Mouse (Mus musculus): ENCODE results near the gene Ssr4. TPM values are rescaled to one million over a fixed set of nuclear protein-coding genes. Genes with fewer than 3 reads are reported as not detected.
"Not testable (repeated sequence)": the region's sequence is repeated elsewhere in the genome, so short reads cannot be mapped to it uniquely, and the experiment has no call there.

Ssr4 gene
- 143 and 154 TPM in 2 replicates for polyA plus RNA-seq (2015; fragmentation: Nextera tagmentation; extraction: Ambion mirVana)

DNA sequence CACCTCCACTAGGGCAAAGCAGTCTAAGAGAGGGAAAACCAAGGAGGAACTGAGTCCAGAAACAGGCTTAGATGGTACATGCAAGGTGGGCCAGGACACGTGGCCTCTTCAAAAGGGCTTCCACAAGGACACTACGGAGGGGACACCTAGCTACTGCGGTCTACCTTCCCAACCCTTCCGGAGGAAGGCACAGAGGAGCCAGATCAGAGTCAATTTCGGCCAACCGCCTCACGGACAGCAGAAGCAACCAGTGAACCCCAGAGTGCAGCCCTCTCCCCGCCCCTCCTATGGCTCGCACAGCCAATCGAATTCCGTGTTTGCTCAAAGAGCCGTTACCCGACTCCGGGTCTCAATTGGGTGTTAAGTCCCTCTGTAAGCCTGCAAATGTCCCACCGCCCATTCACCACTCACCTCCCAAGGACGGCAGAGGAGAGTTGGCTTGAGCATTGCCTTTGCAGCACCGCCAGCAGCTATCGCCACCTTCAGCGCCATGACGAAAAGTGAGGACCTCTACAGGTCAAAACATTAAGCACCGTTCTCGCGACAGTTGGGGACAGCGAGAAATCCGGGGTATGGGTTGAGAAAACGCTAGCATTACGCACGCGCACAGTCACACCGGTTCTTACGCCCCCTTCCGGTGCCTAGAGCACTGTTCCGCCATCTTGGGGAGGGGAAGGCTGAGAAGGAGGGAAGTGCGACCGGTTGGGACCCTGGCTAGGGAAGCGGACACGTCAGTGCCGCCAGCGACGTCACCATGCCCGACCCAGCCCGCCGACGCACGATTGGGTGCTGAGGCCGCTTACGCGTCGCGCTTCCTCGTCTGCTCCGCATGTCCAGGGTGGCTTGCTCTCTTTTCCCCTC lies at the start of gene Ssr4, which contains the start of gene Idh3g:
Gene Ssr4 (plus strand): TSS at position 665 of the 861 bp plus-strand sequence.
Gene Idh3g (minus strand): TSS at position 534 of the 861 bp plus-strand sequence.
- no peaks in the 10 kb centered on the region for H3K9me3 ChIP-seq
- 20% methylated on average over 48 of the region's 52 CpGs for WGBS
- H3K4me2 ChIP-seq: peak within 1 kb of the TSS; percentile 59
- peak within 1 kb of the TSS; percentile 64 for H3K4me3 ChIP-seq
- peaks cover 4% of the 10 kb centered on the region; the same call in 1 of the 2 replicates for H3K36me3 ChIP-seq
- peak within 1 kb of the TSS; percentile 91 for H3K27ac ChIP-seq (replicated peaks)
- no peaks in the 10 kb centered on the region for H3K27me3 ChIP-seq
- H3K9ac ChIP-seq: peak within 1 kb of the TSS; percentile 78
- H3K4me1 ChIP-seq (replicated peaks): peaks cover 26% of the 10 kb centered on the region
- ATAC-seq (ENCODE audit: low FRiP score, low read depth): peak; percentile 98

DNA sequence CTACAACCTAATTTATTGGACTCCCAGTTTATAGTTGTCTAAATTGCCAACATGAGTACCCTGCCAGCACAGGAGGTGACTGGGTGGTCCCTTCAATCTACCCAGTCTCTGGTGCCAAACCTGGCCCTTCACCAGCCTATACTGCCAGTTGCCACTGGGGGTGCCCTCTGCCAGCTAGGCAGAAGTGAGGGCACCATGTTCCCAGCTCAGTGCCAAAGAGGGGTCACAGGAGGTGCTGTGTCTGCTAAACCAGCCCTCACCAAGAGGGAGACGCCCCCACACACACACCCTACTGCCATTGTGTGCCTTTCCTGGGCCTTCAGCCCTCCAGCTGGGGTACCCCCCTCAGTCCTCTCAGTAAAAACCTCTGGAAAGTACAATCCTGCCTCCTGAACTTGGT lies 48.7 kb upstream of the Ssr4 start:
- WGBS: 75% methylated on average over 1 of the region's 1 CpGs
- Histone ChIP-seq H3K9ac (no peak overlapping the region), H3K4me2 (no peak overlapping the region), H3K27ac (replicated peaks) (no peak overlapping the region), H3K27me3 (no peaks in the 10 kb centered on the region), H3K4me1 (replicated peaks) (no peaks in the 10 kb centered on the region), H3K36me3 (no peaks in the 10 kb centered on the region), H3K9me3 (no peaks in the 10 kb centered on the region), H3K4me3 (no peak overlapping the region)
- ATAC-seq (ENCODE audit: low FRiP score, low read depth): no peak

DNA sequence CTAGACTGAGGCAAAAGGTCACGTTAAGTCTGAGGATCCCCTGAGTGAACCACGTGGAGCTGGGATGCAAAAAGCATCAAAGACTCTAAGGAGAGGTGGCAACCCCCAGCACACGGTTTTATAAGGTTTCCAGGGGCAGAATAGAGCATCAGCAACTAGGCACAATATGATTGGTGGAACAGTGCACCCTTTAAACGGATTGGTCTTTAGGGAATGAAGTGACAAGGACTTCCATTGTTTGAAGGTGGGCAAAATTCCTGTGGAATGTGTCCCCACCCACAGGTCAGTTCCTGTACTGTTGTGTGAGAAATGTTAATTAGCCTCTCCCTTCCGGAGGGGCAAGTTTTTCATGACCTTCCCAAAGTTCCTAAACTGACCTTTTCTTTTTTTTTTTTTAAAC lies 47.7 kb upstream of the Ssr4 start:
- no peaks in the 10 kb centered on the region for H3K4me1 ChIP-seq (replicated peaks)
- no peak for ATAC-seq (ENCODE audit: low FRiP score, low read depth)
- H3K36me3 ChIP-seq: no peaks in the 10 kb centered on the region
- H3K9me3 ChIP-seq: no peaks in the 10 kb centered on the region
- H3K27ac ChIP-seq (replicated peaks): no peak overlapping the region
- no peak overlapping the region for H3K9ac ChIP-seq
- no peaks in the 10 kb centered on the region for H3K27me3 ChIP-seq
- no peak overlapping the region for H3K4me3 ChIP-seq
- WGBS: 66% methylated on average over 5 of the region's 5 CpGs
- H3K4me2 ChIP-seq: no peak overlapping the region

DNA sequence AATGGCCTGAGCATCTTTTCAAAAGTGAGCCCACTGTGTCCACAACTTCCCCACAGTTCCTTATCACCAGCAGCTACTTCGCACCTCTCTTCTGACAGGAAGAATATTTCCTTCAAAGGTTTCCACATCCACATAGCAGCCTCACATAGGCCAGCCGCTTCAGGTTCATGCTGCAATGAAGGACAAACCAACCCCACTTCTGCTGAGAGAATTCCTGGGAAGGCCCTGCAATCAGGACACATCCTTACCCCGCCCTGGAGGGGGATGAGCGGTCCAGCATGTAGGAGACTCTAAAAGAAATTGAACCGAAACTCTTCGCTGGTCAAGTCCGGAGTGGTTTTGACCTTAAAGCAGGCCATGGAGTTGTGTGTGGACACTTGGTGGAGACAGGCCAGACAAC lies 47.0 kb upstream of the Ssr4 start:
- H3K27me3 ChIP-seq; ATAC-seq (ENCODE audit: low FRiP score, low read depth); H3K9ac ChIP-seq; H3K4me2 ChIP-seq; H3K4me3 ChIP-seq; H3K4me1 ChIP-seq (replicated peaks); H3K27ac ChIP-seq (replicated peaks); H3K9me3 ChIP-seq; H3K36me3 ChIP-seq: not testable (repeated sequence)
- WGBS: 95% methylated on average over 7 of the region's 7 CpGs

DNA sequence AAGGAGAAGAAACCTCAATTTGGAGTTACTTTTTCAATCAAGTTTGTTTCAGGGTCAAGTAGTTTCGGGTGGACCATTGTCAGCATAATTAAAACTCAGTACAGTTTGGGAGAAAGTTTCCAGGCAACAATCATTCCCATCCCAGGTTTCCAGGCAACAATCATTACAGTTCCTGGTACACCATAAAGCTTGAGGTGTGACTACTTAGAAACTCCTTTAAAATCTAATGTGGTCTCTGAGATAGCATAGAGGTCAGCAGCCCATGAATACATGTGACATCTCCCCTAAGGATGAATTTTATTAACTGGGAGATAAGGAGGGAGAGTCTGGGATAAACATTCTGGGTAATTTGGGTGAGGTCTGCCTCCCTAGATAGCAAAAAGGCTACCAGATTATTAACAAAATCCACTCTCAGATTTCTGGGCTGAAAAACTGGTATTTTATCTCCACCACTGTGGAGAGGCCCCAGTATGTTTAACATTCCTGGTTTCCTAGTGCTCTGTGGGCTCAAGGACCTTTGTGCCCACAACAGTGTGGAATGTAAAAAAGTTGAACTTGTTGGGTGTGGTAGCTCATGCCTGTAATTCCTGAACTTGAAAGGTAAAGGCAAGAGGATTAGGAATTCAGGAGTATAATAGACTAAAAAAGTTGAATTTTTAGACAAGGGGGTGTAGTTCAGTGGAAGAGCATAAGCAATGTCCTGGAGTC lies 41.9 kb upstream of the Ssr4 start:
- no peaks in the 10 kb centered on the region for H3K9me3 ChIP-seq
- WGBS: 86% methylated on average over 1 of the region's 1 CpGs

DNA sequence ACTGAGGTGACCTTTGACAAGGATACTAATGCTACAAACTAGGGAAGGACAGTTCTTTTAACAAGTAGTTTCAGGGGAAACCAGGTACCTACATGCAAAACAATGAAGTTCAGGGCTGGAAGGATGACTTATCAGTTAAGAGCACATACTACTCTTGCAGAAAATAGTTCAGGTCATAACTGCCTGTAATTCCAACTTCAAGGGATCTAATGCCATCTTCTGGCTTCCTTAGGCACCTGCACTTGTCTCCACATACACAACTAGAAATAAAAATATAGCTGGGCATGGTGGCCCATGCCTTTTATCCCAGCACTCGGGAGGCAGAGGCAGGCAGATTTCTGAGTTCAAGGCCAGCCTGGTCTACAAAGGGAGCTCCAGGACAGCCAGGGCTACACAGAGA lies 37.9 kb upstream of the Ssr4 start:
- H3K9me3 ChIP-seq: no peaks in the 10 kb centered on the region
- no peaks in the 10 kb centered on the region for H3K36me3 ChIP-seq
- ATAC-seq (ENCODE audit: low FRiP score, low read depth): no peak
- no peak overlapping the region for H3K27ac ChIP-seq (replicated peaks)
- no peak overlapping the region for H3K4me3 ChIP-seq
- H3K27me3 ChIP-seq: no peaks in the 10 kb centered on the region
- H3K4me2 ChIP-seq: no peak overlapping the region
- WGBS: 92% methylated on average over 1 of the region's 1 CpGs
- no peaks in the 10 kb centered on the region for H3K4me1 ChIP-seq (replicated peaks)
- H3K9ac ChIP-seq: no peak overlapping the region

More for the DNA sequence above, 41.9 kb upstream of the Ssr4 start:
- H3K27me3 ChIP-seq: no peaks in the 10 kb centered on the region
- H3K27ac ChIP-seq (replicated peaks): no peak overlapping the region
- no peak overlapping the region for H3K9ac ChIP-seq
- H3K4me2 ChIP-seq: no peak overlapping the region
- no peaks in the 10 kb centered on the region for H3K4me1 ChIP-seq (replicated peaks)
- no peak overlapping the region for H3K4me3 ChIP-seq
- ATAC-seq (ENCODE audit: low FRiP score, low read depth): no peak
- no peaks in the 10 kb centered on the region for H3K36me3 ChIP-seq

DNA sequence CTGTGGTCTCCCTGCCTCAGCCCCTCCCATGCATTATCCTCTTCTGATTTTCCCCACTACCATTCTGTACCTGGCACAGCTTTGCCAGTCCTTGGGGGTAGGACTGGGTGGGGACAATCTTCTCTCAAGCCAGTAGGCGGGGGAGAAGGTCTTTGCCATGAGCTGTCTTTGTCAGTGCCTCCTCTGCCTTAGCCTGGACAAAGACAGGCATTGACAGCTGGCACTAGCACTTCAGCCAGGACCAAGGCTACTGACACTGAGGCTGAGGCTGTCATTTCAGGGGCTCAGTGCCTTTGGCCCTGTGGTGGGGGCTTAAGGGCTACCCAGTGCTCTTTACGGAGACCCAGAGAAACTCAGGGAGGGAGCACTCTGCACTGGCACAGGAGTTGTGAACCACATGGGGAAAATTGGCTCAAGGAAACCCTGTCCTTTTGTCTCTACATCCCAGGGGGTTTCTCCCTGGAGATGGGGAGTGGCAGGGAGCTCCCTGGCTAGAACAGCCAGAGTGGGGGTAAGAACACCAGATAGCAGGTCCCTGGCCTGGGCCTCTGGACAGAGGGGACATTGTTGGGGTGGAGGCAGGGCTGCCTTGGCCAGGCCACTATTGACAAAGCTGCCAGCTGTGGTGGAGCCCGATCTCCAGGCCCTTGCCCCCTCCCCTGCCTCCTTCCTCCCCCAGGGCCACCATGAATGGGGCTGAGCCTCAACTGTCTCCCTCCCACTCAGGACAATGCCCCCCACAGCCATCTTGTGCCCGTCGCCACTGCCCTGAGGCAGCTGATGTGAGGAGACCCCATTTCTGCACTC lies 30.3 kb upstream of the Ssr4 start, which contains the start of gene Plxnb3:
Gene Plxnb3 (plus strand): TSS at position 757 of the 807 bp plus-strand sequence.
- H3K4me3 ChIP-seq: no peak within 1 kb of the TSS
- H3K36me3 ChIP-seq: no peaks in the 10 kb centered on the region
- H3K27ac ChIP-seq (replicated peaks): no peak within 1 kb of the TSS
- H3K4me2 ChIP-seq: no peak within 1 kb of the TSS
- ATAC-seq (ENCODE audit: low FRiP score, low read depth): no peak
- no peak within 1 kb of the TSS for H3K9ac ChIP-seq
- no peaks in the 10 kb centered on the region for H3K27me3 ChIP-seq
- no peaks in the 10 kb centered on the region for H3K9me3 ChIP-seq
- 56% methylated on average over 5 of the region's 5 CpGs for WGBS
- H3K4me1 ChIP-seq (replicated peaks): no peaks in the 10 kb centered on the region

DNA sequence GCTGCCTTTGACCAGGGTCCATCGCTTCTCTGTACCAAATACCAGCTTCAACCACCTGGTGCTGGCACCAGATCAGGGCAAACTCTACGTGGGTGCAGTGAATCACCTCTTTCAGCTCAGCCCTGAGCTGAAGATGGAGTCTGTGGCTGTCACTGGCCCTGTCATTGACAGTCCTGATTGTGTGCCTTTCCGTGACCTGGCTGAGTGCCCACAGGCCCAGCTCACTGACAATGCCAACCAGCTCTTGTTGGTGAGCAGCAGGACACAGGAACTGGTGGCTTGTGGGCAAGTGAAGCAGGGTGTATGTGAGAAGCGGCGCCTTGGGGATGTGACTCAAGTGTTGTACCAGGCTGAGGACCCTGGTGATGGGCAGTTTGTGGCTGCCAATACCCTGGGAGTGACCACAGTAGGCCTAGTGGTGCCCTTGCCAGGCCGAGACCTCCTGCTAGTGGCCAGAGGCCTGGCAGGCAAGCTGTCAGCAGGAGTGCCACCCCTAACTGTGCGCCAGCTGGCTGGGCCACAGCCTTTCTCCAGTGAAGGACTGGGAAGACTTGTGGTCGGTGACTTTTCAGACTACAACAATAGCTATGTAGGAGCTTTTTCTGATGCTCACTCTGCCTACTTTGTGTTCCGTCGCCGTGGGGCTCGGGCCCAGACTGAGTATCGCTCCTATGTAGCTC lies 28.1 kb upstream of the Ssr4 start:
- Histone ChIP-seq H3K27me3 (no peaks in the 10 kb centered on the region), H3K27ac (replicated peaks) (no peak overlapping the region), H3K36me3 (no peaks in the 10 kb centered on the region), H3K4me1 (replicated peaks) (no peaks in the 10 kb centered on the region), H3K4me3 (no peak overlapping the region), H3K4me2 (no peak overlapping the region), H3K9me3 (no peaks in the 10 kb centered on the region), H3K9ac (no peak overlapping the region)
- 78% methylated on average over 13 of the region's 13 CpGs for WGBS
- no peak for ATAC-seq (ENCODE audit: low FRiP score, low read depth)

DNA sequence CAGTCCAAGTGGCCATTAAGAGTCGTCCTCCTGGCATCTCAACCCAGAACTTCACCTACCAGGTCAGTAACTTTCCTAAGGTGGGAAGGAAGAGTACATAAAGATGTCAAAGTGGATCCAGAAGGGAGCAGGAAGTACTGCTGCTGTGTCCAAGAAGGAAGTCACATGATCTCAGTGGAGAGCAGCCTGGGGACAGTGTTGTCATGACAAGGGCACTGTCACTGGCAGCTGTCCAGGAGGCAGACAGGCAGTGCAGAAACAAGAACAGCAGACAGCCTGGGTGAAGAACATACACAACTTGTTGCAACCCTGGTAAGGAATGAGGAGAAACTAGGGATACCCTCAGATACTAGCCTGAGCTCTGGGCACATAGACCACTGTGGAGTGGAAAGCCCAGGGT lies 21.5 kb upstream of the Ssr4 start:
- H3K36me3 ChIP-seq: no peaks in the 10 kb centered on the region
- H3K4me3 ChIP-seq: no peak overlapping the region
- no peak overlapping the region for H3K9ac ChIP-seq
- no peaks in the 10 kb centered on the region for H3K27me3 ChIP-seq
- H3K4me2 ChIP-seq: no peak overlapping the region
- no peaks in the 10 kb centered on the region for H3K9me3 ChIP-seq
- no peak overlapping the region for H3K27ac ChIP-seq (replicated peaks)
- no peaks in the 10 kb centered on the region for H3K4me1 ChIP-seq (replicated peaks)
- WGBS: 78% methylated on average over 1 of the region's 1 CpGs
- no peak for ATAC-seq (ENCODE audit: low FRiP score, low read depth)

DNA sequence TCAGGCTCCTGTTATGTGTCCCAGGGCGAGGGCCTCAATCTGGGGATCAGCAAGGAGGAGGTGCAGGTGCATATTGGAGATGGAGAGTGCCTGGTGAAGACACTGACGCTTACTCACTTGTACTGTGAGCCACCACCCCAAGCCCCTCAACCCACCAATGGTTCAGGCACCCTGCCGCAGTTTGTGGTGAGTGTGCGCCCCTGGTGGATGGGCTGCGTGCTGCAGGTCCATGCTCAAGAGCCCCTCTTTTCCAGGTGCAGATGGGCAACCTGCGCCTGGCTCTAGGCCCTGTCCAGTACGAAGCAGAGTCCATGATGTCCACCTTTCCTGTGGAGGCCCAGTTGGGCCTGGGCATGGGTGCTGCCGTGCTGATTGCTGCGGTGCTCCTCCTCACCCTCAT lies 19.6 kb upstream of the Ssr4 start:
- no peaks in the 10 kb centered on the region for H3K9me3 ChIP-seq
- no peak overlapping the region for H3K4me3 ChIP-seq
- no peaks in the 10 kb centered on the region for H3K36me3 ChIP-seq
- H3K27me3 ChIP-seq: no peaks in the 10 kb centered on the region
- H3K9ac ChIP-seq: no peak overlapping the region
- H3K27ac ChIP-seq (replicated peaks): no peak overlapping the region
- no peak overlapping the region for H3K4me2 ChIP-seq
- 65% methylated on average over 9 of the region's 9 CpGs for WGBS
- no peaks in the 10 kb centered on the region for H3K4me1 ChIP-seq (replicated peaks)
- ATAC-seq (ENCODE audit: low FRiP score, low read depth): no peak

DNA sequence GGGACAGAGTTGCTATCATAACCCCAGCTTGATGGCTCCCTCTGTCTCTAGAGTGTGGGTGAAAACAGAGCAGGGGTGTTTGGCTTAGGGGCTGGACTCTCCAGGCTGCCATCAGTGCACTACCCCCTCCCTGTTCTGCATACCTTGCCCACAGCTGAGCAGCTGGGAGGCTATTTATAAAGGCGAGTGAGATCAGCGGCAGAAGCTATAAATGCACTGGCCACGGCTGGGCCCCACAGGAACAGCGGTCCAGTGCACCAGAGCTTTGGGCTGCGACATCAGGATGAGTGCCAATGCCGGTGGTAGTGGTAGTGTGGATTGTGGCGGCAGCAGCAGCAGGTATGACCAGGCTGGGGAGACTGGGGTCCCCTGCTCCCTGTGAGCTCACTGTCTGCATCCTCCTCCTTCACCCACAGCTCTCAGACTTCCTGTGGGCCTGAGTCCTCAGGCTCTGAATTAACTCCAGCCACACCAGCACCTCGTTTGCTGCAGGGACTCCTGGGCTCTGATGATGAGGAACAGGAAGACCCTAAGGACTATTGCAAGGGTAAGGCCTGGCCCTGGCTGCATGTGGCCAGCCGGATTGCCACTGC lies 12.6 kb upstream of the Ssr4 start, which contains the start of gene Srpk3:
Gene Srpk3 (plus strand): TSS at position 238 of the 593 bp plus-strand sequence.
- Histone ChIP-seq H3K4me2 (no peak within 1 kb of the TSS), H3K4me1 (replicated peaks) (no peaks in the 10 kb centered on the region), H3K4me3 (no peak within 1 kb of the TSS), H3K27me3 (no peaks in the 10 kb centered on the region), H3K9me3 (no peaks in the 10 kb centered on the region), H3K36me3 (peaks cover 2% of the 10 kb centered on the region; the same call in 1 of the 2 replicates), H3K27ac (replicated peaks) (no peak within 1 kb of the TSS), H3K9ac (no peak within 1 kb of the TSS)
- peak; percentile 19; the same call in 1 of the 2 replicates for ATAC-seq (ENCODE audit: low FRiP score, low read depth)
- 50% methylated on average over 9 of the region's 9 CpGs for WGBS
